Mouse (Mus musculus) spleen, embryonic (tissue): ENCODE data around the gene H2-Q2.
"Not testable (repeated sequence)": the region's sequence is repeated elsewhere in the genome, so short reads cannot be mapped to it uniquely, and the experiment has no call there.

Experiments used
- CTCF ChIA-PET: fragments of 350-600 bp; sonication (Branson Sonifier 250); formaldehyde crosslinking; loops from one replicate; lab custom pipeline; 2022; lab: Charles Lee

Gene H2-Q2

GRCm38 (mm10) chr17:35342071-35342671 lies at the start of gene H2-Q2:
H2-Q2 (plus strand) TSS chr17:35342242.
- CTCF ChIA-PET = no interaction called here

- CTCF ChIA-PET = interaction anchor here (0.6 kb wide), 1 partner anchor 24 kb away, joined by 3 read pairs; no protein-coding TSS in a partner anchor
Measured at GRCm38 (mm10) chr17:35295796-35296195, 46.2 kb upstream of the H2-Q2 start.

- CTCF ChIA-PET = interaction anchor here (0.6 kb wide), 1 partner anchor 131 kb away, joined by 5 read pairs; no protein-coding TSS in a partner anchor
Measured at GRCm38 (mm10) chr17:35300261-35300945, 41.6 kb upstream of the H2-Q2 start.

- CTCF ChIA-PET = no interaction called here
Measured at GRCm38 (mm10) chr17:35301645-35302258, 40.3 kb upstream of the H2-Q2 start.

- CTCF ChIA-PET = no interaction called here
Measured at GRCm38 (mm10) chr17:35303271-35303670, 38.8 kb upstream of the H2-Q2 start.

GRCm38 (mm10) chr17:35303756-35304350 lies 38.2 kb upstream of the H2-Q2 start:
- CTCF ChIA-PET = no interaction called here

- CTCF ChIA-PET = no interaction called here
Measured at GRCm38 (mm10) chr17:35304478-35304877, 37.6 kb upstream of the H2-Q2 start.

GRCm38 (mm10) chr17:35304921-35305320 lies 37.1 kb upstream of the H2-Q2 start:
- CTCF ChIA-PET = not testable (repeated sequence)

- CTCF ChIA-PET = no interaction called here
Measured at GRCm38 (mm10) chr17:35318671-35319070, 23.4 kb upstream of the H2-Q2 start.

- CTCF ChIA-PET = no interaction called here
Measured at GRCm38 (mm10) chr17:35320327-35321081, 21.5 kb upstream of the H2-Q2 start, which contains the start of gene H2-Q1. H2-Q1 (plus strand) TSS chr17:35320405.

- CTCF ChIA-PET = not testable (repeated sequence)
Measured at GRCm38 (mm10) chr17:35325124-35325523, 16.9 kb upstream of the H2-Q2 start.

- CTCF ChIA-PET = not testable (repeated sequence)
Measured at GRCm38 (mm10) chr17:35326000-35326399, 16.0 kb upstream of the H2-Q2 start.

- CTCF ChIA-PET = not testable (repeated sequence)
Measured at GRCm38 (mm10) chr17:35329714-35330113, 12.3 kb upstream of the H2-Q2 start.

GRCm38 (mm10) chr17:35331546-35331945 lies 10.5 kb upstream of the H2-Q2 start:
- CTCF ChIA-PET = not testable (repeated sequence)

- CTCF ChIA-PET = no interaction called here
Measured at GRCm38 (mm10) chr17:35342711-35343476, 852 bp downstream of the H2-Q2 start.

GRCm38 (mm10) chr17:35347659-35348058 lies 5.6 kb downstream of the H2-Q2 start:
- CTCF ChIA-PET = not testable (repeated sequence)

GRCm38 (mm10) chr17:35353275-35353674 lies 11.2 kb downstream of the H2-Q2 start:
- CTCF ChIA-PET = not testable (repeated sequence)

GRCm38 (mm10) chr17:35354071-35354470 lies 12.0 kb downstream of the H2-Q2 start:
- CTCF ChIA-PET = no interaction called here

- CTCF ChIA-PET = no interaction called here
Measured at GRCm38 (mm10) chr17:35357086-35357485, 15.0 kb downstream of the H2-Q2 start.

GRCm38 (mm10) chr17:35358763-35359469 lies 16.9 kb downstream of the H2-Q2 start:
- CTCF ChIA-PET = no interaction called here
